In genomic region chr13:108241715-108242114, GRCm38 (mm10) we compare ENCODE assay signal across 29 mouse cellular contexts.
"Had no signal": no experiment of that assay in that cellular context is flagged by ENCODE, and none has a peak within 500 bp of the region (broad histone marks: within the 10 kb centered on the region; RNA-seq: fewer than 3 reads in every experiment).

No protein-coding gene starts in this region.

- H3K36me3 ChIP-seq: heart, embryonic 10.5 days; heart, embryonic 12.5 days; heart, embryonic 13.5 days; heart, embryonic 15.5 days; hindbrain, embryonic 10.5 days; hindbrain, embryonic 12.5 days; hindbrain, embryonic 13.5 days; hindbrain, embryonic 15.5 days; intestine, embryonic 15.5 days; kidney, embryonic 15.5 days had no signal

- H3K27me3 ChIP-seq: heart, embryonic 13.5 days; heart, embryonic 15.5 days; hindbrain, embryonic 12.5 days; hindbrain, embryonic 13.5 days; hindbrain, embryonic 15.5 days; intestine, embryonic 15.5 days; kidney, embryonic 15.5 days had no signal

- DNase-seq: heart, postnatal 10 days; heart, postnatal 14 days; heart, postnatal 36 days; heart, postnatal 4 days; kidney, adult 11 months; kidney, adult 18-20 months; kidney, adult 2 months; kidney, adult 8-10 months; kidney, adult 9 months; kidney, postnatal 25 days; kidney, postnatal 36 days; layer of hippocampus, adult 9-11 months; layer of hippocampus, postnatal 36 days had no signal

- H3K9me3 ChIP-seq: heart, embryonic 10.5 days; heart, embryonic 12.5 days; heart, embryonic 13.5 days; heart, embryonic 15.5 days; hindbrain, embryonic 10.5 days; hindbrain, embryonic 12.5 days; hindbrain, embryonic 13.5 days; hindbrain, embryonic 15.5 days; intestine, embryonic 15.5 days; kidney, embryonic 15.5 days had no signal

- ATAC-seq: hindbrain, embryonic 16.5 days; hindbrain, postnatal 0 days; inflammation-experienced regulatory T-cells, adult 6 months; intestine, embryonic 15.5 days; intestine, embryonic 16.5 days; intestine, postnatal 0 days had no signal

- H3K4me1 ChIP-seq: heart, embryonic 12.5 days; heart, embryonic 13.5 days; hindbrain, embryonic 12.5 days; hindbrain, embryonic 13.5 days; intestine, embryonic 15.5 days had no signal

- H3K4me3 ChIP-seq: heart, embryonic 10.5 days; heart, embryonic 12.5 days; heart, embryonic 13.5 days; heart, embryonic 15.5 days; hindbrain, embryonic 10.5 days; hindbrain, embryonic 12.5 days; hindbrain, embryonic 13.5 days; hindbrain, embryonic 15.5 days; intestine, embryonic 15.5 days; kidney, embryonic 15.5 days; layer of hippocampus, adult 2 months had no signal
